Mouse (Mus musculus) cerebellum, adult (tissue): ENCODE results near the gene Rgs7bp.
A peak's percentile ranks its signal among the peaks of the same experiment; 100 is the strongest.

ENCODE experiments used
- ATAC-seq: cut with Nextera tagmentation; 2 replicates; pipeline ENCODE4 v1.9.2; 2017; ENCODE audit warnings: mild to moderate bottlenecking, moderate library complexity, mixed read lengths; ENCODE audit not compliant: insufficient number of reproducible peaks, low FRiP score, low TSS enrichment

Rgs7bp gene

DNA sequence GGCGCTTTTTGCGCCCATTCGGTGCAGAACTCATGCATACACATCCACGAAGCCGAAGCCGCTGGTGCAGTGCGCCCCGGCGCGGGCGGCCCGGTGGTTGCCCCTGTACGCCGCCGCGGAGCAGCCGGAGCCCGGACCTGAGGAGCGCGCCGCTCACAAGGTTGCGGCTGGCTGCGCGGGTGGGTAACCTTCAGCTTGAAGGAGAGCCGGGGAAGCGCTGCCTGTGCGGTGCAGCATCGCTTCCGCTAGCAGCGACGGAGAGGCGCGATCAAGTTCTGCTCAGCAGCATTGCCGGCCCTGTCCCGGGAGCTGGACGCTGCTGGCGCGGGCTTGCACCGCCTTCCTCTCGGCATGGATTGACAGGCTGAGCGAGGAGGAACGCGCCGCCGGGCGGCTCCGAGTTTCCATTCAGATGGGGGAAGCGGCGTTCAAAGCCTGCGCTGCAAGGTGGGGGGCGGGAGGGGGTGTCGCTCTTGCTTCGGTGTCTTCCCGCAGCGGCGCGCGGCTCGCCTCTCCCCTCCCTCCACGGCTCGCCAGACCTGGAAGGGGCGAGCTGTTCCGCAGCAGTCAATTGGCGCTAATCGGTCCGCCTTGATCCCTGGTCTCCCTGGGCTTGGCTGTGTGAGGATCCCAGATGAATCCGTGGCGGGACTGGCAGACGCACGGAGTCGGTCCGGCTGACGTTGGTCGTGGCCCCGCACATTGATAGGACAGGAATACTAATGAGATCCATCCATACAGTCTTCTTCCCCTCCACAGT, at the start of gene Rgs7bp:
Gene Rgs7bp, minus strand, starts transcription at position 750 of the 760 bp plus-strand sequence.
- peak; percentile 85 for ATAC-seq

DNA sequence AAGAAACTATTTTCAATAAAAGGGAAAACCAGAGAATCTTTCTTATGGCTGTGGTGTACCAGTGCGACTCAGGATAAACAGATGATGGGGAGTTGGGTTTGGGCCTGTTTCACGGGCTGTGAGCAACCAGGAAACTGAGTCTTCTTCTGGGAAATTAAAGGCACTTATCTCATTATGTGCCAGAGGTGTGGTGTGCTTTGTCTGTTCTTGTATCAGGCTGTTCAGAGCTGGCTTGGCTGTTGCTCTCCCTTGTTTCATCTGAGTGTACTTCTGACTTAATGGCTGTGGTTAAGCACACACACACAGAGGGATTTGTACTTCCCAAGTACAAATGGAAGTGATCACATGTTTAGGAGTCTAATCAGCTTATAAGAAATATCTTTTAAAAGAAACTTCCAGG, 49.7 kb upstream of the Rgs7bp start:
- no peak for ATAC-seq

DNA sequence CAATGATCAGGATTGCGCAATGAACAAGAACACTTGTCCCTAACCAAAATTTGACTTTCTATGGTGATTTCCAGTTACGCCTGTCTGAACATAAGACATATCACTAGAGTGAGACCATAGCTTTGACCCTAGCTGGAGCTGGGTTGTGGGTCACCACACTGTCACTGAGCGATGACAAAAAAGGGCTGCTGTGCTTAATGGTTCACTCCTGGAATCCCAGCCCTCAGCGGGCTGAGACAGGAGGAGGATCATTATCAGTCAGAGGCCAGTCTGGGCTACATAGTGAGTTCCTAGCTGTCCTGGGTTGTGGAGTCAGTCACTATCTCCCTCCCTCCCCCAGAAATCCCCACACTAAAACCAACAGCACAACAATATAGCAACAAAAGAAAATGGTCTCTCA, 46.0 kb upstream of the Rgs7bp start:
- no peak for ATAC-seq

DNA sequence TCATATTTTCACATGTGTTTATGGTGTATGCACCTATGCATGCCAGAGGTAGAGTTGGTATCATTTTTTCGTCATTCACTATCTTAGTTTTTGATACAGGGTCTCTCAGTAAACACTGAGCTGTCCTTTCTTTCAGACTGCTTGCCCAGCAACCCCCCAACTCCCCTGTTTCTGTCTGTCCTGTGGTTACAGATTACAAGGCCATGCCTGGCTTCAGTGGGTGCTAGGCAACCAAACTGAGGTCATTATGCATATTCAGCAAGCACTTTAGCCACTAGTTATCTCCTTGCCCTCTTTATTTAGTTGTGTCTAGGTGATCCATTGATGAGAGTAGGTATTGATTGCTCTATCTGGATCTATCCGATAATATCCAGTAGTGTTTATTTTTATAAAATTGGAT, 41.6 kb upstream of the Rgs7bp start:
- no peak for ATAC-seq

DNA sequence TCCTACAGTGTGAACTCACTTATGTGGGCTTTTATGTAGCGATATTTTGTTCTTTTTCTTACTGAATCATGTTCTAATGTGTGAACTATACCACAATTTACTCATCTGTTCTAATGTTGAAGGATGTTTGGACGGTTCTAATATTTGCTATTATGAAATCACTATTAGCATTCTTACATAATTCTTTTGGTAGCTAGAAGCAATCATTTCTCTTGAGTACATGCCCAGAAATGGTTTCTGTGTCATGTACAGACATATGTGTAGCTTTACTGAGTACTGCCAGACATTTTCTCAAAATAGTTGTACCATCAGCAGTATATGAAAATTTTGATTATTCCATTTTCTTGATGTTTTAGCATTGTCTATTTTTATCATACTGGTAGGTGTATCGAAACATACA, 34.5 kb upstream of the Rgs7bp start:
- ATAC-seq, result no peak

DNA sequence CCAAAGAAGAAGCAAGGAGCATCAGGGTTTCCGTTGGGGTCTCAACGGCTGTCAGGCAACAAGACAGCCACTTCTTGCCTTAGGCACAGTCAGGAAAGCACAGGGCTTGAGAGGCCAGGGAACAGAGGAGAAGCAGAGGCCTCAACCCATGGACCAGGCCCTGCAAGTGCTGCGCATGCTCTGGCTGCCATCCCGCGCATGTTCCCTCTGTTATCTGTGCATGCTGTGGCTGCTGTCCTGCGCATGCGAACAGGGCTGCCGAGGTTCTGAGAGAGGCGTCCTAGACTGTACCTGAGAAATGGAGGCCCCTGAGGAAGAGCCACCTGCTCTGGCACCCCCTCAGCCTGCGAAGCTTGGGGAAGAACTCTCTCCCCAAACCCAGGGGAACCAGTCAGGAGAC, 27.1 kb upstream of the Rgs7bp start, which contains the start of gene 4933425L06Rik:
Gene 4933425L06Rik, plus strand, starts transcription at position 261 of the 400 bp plus-strand sequence.
- ATAC-seq, result no peak

DNA sequence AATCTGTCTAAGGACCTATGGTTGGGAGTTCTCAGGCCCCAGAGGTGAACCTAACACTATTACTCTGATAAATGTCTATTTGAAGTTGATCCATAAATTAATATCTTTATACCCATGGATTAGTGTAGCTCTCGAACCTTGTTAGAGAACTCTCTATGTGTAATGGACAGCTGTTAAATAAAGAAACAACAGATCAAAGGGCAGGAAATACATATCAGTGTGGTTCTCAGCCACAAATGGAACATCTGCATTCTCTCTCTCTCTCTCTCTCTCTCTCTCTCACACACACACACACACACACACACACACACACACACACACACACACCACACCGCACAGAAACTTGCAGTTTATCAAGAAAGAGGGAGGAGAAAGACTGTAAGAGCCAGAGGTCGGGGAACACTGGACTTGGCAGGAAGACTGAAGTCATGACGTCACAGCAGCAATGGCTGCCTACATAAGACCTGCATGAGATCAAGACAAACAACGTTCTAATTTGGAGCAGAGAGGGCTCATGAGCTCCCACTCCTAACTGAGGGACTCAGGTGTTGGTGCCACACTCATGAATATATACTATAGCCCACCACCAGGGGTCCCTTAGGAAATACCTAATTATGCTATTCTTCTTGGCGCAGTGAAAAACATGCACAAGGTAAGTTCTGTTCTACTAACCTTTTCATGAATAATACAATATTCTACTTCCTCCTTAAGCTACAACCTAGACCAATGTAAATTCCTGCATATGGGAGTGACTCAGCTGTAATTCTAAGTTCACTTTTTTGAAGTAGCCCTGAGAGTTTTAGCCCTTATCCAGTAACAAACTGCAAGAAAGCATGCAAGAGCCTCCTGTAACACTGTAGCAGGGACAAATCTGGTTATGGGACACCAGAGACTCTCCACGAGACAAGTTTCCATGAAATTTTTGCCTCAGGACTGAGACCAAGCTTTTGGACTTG, 12.4 kb upstream of the Rgs7bp start:
- no peak for ATAC-seq

DNA sequence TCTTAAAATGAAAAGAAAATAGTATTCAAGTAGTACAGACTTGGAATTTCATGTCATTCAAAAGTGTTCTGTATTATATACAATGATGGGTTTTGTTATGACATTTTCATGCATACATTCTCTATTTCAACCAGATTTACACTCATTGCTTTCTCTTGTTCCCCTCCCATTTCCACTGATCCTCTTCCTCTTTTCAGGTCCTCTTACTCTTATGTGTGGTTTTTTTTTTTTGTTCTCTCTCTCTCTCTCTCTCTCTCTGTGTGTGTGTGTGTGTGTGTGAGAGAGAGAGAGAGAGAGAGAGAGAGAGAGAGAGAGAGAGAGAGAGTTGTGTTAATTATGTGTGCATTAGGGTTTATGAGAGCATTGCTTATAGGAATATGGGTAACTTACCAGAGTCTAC, 11.4 kb upstream of the Rgs7bp start:
- ATAC-seq, result no peak

DNA sequence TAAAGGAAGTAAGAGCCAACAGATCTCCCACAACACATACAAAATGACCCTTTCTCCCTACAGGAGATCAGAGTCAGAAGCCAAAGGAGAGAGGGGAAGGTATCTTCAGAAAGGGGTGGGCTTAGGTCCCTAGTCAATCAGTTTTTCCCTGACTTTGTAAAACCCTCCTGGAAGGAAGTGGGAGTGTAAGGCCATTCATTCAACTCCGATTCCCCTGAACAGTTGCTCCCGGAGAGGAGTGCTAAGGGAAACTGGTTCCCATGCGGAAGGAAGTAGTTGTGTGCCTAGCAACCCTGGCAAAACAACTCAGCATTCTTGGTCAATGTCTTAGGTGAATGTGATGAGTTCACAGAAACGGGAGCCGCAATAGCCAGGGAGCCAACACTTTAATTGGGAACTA, 644 bp upstream of the Rgs7bp start:
- ATAC-seq, result peak; percentile 2; the same call in 1 of the 2 replicates

DNA sequence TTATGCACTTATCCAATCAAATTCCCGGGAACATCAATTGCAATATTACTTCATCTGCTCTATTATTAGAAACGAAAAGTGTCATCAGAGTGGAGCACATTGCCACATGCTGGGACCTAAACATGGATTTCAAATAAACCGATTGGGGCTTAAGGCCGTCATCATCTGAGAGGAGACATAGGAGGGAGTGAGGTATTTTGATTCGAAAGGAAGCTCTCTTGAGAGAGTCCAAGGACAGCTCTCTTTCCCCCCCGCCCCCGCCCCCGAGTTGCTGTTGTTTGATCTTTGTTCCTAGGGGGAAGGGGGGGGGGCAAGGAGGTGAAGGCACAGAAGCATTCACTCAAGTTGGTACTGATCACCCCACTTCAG, 195 bp upstream of the Rgs7bp start:
- ATAC-seq, result 0 out of 2 replicates have a peak, but pooled peaks have one; percentile 12

DNA sequence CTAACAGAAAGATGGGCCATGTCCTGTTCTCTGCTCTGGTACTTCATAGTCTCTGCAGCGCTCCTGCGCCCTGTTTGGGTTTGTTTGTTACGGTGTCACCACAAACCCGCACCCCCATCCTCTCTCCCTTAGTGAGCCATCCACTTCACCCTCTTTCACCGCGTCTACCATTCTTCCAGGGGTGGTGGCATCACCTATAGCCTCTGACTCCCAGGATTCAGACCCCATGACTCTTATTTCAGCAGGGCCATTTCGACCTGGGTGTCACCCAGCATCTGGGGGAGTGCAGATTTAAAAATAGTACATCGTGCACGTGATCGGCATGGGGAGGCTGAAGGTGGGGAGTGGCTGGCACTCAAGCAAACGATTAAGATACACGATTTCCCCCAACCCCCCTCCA, 1.1 kb downstream of the Rgs7bp start:
- peak; percentile 18; the same call in 1 of the 2 replicates for ATAC-seq

DNA sequence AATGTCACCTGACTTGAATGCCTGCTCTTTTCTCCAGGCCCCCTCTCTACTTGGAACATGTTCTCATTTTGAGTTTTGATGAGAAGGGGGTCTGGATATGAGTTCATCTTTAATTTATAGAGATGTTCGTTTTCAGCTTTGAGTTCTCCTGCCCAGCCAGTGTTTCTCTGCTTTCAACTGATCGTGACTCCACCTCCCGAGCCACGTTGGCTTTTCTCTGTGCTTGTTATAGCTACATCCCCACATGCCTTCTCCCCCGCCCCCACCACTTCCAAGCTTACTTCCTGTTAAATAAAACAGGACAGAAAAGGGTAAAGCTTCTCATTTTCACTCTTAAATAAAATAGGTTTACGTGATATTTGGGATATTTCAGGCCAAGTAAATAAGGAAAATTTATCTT, 3.3 kb downstream of the Rgs7bp start:
- ATAC-seq, result no peak

DNA sequence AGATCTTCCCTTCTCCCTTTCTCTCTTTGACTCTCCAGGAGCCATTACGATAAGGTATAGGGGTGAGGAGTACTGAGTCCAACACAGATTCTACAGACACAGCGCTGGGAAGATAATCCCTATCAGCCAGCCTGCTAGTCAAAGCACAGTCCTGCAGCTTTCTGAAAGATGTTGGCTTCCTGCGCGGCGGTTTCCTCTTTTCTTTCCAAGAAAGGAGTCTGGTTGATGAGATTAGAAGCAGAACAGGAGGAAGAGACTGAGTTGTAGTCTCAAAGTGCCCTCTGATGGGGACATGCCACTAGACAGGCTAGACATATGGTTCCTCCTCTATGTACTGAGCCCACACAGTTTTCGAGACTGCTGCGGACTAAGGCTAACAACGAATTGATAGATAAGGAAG, 6.1 kb downstream of the Rgs7bp start:
- ATAC-seq, result no peak

DNA sequence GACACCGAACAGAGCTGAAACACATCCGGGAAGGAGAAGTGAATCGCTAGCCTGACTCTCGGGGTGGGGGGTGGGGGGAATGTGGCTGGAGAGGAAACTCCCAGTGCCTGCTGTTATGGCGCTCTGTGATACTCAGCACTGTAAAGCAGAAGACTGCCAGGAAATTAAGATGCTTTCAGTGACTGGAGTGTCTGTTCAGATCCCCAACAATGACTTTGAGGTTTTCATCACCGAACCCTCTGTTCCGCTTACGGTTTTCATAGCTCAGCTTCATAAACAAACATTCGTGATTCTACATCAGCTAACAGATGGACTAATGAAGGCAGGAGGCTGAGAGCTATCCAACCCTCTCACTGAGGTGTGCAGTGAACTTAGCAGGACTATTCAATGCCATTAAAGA, 7.4 kb downstream of the Rgs7bp start:
- peak; percentile 67 for ATAC-seq

DNA sequence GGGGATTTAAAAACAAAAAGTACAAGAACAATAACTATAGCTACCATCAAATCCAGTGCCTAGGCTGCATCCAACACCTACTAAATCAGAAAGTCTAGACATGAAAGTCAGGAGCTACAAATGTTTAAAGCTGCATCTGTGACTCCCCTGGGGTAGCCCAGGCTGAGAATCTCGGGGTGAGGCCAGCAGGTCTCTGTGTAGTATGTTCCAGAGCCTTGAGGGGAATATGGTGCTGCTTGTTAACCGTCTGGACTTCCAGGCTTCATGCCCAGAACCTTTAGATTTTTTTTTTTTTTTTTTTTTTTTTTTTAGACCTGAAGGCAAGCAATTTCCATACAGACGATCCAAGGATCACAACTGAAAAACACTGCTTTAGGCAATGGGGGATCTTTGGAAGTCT, 10.8 kb downstream of the Rgs7bp start:
- peak; percentile 64 for ATAC-seq

DNA sequence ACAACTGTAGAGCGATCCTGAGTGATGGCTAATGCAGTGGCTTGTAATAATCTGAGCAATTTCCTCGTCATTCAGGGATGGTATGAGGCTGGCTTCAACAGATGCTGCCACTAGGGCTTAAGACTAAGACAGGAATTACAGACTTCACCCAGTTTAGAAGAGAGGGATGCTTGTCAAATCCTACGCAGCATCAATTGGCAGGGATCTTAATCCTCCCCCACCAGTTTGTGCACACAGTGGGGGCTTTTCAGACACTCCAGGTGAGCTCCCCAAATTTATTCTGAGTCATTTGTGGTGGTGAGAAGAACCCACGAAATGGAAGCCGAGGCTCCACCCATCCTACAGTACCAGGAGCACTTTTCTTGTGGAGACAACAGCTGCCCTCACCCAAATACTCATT, 16.4 kb downstream of the Rgs7bp start:
- no peak for ATAC-seq

DNA sequence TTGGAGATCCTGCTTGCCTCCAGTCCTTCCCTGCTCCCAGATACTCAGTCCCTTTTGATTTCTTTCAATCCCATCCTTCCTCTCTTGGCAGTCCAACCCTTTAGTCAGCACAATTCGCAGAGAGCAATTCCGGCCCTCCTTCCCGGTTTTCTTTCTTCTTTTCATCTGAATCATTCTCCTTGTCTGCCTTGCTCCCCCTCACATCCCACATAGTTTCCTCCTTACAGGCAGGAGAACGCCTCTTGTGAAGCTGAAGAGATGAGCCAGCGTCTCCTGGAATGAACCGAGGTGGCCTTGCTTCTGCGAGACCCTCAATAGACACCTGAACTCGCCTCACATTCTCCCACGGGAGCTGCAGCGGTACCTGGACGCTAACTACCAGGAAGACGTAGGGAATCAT, 16.9 kb downstream of the Rgs7bp start:
- no peak for ATAC-seq

DNA sequence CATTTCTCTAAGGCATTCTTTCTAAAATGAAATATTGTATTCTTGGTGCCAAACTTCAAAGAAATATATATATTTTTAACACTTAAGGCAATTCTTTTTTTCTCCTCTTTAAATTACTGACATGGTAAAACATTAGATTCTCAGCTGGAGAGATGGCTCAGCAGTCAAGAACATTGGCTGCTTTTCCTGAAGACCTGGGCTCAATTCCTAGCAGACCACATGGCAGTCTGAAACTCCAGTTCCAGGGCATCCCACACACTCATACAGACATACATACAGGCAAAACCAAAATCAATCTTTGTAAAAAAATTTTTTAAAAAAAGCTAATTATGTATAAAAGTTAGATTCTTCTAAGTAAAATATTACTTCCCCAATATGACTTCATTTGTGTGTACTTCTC, 22.8 kb downstream of the Rgs7bp start:
- ATAC-seq, result no peak

DNA sequence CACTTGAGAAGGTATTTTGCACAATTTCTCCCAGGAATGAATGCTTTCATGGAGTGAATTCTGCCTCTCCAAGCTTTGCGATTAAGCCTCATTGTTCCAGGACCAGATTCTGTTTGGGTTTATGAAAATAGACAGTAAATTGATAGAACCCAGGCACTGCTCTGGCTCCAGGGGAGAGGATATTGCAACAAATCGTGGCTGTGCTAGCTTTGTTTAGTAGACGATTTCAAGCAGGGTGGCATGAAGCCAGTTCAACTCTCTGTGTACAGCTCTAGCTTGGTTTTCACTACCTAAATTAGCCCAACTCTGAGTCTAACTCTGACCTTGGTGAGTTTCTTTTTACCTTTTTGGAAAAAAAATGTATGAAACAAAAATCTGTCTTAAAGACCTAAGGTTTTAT, 26.5 kb downstream of the Rgs7bp start:
- ATAC-seq, result no peak

DNA sequence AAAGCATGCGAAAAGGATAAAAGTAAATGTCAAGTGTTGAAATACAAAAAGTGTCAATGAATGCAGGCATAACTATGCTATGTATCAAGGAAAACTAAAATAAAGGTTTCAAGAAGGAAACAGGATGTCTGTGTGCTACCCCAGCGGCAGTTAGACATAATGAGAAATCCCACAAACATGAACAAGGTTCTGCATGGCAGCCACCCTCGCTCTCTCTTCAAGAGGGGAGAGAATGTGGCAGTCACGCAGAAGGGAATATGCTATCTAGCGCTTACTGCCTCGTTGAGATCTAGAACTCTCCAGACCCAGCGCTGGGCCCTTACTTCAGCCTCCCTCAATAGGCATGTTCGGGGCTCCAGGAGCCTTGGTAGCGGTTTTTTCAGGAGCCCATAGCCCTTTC, 38.2 kb downstream of the Rgs7bp start:
- no peak for ATAC-seq

DNA sequence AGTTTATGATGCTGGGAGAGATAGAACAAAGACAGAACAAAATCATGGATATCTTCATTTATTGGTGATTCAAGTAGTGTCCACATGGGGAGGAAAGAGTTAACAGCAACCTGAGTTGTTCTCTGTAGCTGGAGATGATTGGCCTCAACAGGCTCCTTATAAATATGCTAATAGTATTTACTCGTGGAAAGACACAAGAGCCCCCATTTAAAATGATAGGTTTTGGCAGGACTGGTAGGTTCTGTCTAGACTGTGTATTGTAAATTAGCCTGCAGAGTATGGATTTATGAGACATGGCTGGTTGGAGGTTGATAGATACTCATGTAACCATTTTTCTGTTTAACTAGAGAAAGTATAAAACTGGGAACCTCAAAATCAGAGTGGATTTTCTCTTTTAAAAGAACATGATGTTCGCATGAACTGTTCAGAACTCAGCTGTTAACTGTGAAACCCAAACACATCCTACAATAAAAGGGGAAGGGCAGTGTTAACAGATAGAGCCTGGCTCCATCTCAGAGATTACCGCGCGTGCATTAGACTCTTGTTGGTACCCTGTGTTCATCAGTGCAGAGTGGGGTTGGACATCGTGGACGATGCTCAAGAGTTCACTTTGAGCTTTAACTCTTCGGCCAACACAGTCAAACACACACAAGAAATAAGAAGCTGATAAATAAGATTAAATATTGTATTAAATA, 38.9 kb downstream of the Rgs7bp start:
- ATAC-seq, result no peak
